Mouse (Mus musculus) limb, embryonic 11.5 days (tissue): ENCODE measurements around the gene Prpsap1. TPM values are rescaled to one million over a fixed set of nuclear protein-coding genes. Genes with fewer than 3 reads are reported as not detected.
A peak's percentile ranks its signal among the peaks of the same experiment; 100 is the strongest.

ENCODE experiments used
- ATAC-seq: fragments of 200-750 bp; cut with Nextera tagmentation; 2 replicates; pipeline ENCODE4 v1.8.0; 2017; ENCODE audit warnings: low read depth; ENCODE audit not compliant: insufficient number of reproducible peaks, low FRiP score, low TSS enrichment
- DNase-seq: peaks from one replicate; pipeline ENCODE4 v3.0.0-alpha.2; 2015; ENCODE audit warnings: low spot score
- H3K27ac ChIP-seq: fragments of 300-500 bp; sonication (generic); replicated peaks from 2 replicates; pipeline ENCODE4 v1.5.1; 2014; ENCODE audit warnings: low read depth, mild to moderate bottlenecking, low read length
- H3K27me3 ChIP-seq: fragments of 300-500 bp; sonication (generic); 2 replicates; pipeline ENCODE4 v1.6.1; 2014; ENCODE audit warnings: mild to moderate bottlenecking, low read length, mixed read lengths; ENCODE audit not compliant: control insufficient read depth, insufficient read depth
- H3K36me3 ChIP-seq: fragments of 300-500 bp; sonication (generic); 2 replicates; pipeline ENCODE4 v1.6.1; 2014; ENCODE audit warnings: mild to moderate bottlenecking, low read length, moderate library complexity, mixed read lengths; ENCODE audit not compliant: control insufficient read depth, insufficient read depth
- H3K4me1 ChIP-seq: fragments of 300-500 bp; sonication (generic); 2 replicates; pipeline ENCODE4 v1.6.1; 2014; ENCODE audit warnings: low read length, mixed read lengths; ENCODE audit not compliant: control insufficient read depth, insufficient read depth
- H3K4me2 ChIP-seq: fragments of 300-500 bp; sonication (generic); 2 replicates; pipeline ENCODE4 v1.6.1; 2014; ENCODE audit warnings: low read depth, mild to moderate bottlenecking, moderate library complexity; ENCODE audit not compliant: severe bottlenecking
- H3K4me3 ChIP-seq: fragments of 300-500 bp; sonication (generic); 2 replicates; pipeline ENCODE4 v1.5.1; 2014; ENCODE audit warnings: low read depth, low read length
- H3K9ac ChIP-seq: fragments of 300-500 bp; sonication (generic); 2 replicates; pipeline ENCODE4 v1.6.1; 2014; ENCODE audit warnings: mild to moderate bottlenecking, low read length
- H3K9me3 ChIP-seq: fragments of 300-500 bp; sonication (generic); 2 replicates; pipeline ENCODE4 v1.6.1; 2016; ENCODE audit warnings: low read length; ENCODE audit not compliant: control insufficient read depth
- WGBS: fragments of 180-500 bp; shearing (Covaris S2); extraction: QIAGEN DNeasy Blood & Tissue Kit; methylation state at CpG from one replicate; pipeline ENCODE4 v1.1.7; 2014; 5-methylcytosine and 5-hydroxymethylcytosine counted together
- polyA plus RNA-seq: library from polyadenylated mRNA; unstranded; fragments of >200 nt; fragmentation: Nextera tagmentation; extraction: Ambion mirVana; gene quantifications from 2 replicates; pipeline ENCODE4 v1.2.1, GENCODE M21; 2014

The Prpsap1 gene
- 183 and 193 TPM in 2 replicates for polyA plus RNA-seq

GRCm38 (mm10) chr11:116493795-116494252, at the start of gene Prpsap1:
TSS of gene Prpsap1 (minus strand) at chr11:116494202.
- H3K4me1 ChIP-seq = no peaks in the 10 kb centered on the region
- H3K4me3 ChIP-seq = no peak within 1 kb of the TSS
- peak; percentile 60 for DNase-seq
- H3K9ac ChIP-seq = no peak within 1 kb of the TSS
- H3K27me3 ChIP-seq = no peaks in the 10 kb centered on the region
- no peaks in the 10 kb centered on the region for H3K9me3 ChIP-seq
- ATAC-seq = no peak
- no peaks in the 10 kb centered on the region for H3K36me3 ChIP-seq
- H3K4me2 ChIP-seq = no peak within 1 kb of the TSS
- no peak within 1 kb of the TSS for H3K27ac ChIP-seq
- 25% methylated on average over 4 of the region's 4 CpGs for WGBS

- WGBS = 87% methylated on average over 4 of the region's 4 CpGs
- Histone ChIP-seq H3K4me3 (no peak overlapping the region), H3K36me3 (peaks cover 45% of the 10 kb centered on the region), H3K4me1 (no peaks in the 10 kb centered on the region), H3K9ac (no peak overlapping the region), H3K27me3 (no peaks in the 10 kb centered on the region), H3K9me3 (no peaks in the 10 kb centered on the region), H3K27ac (no peak overlapping the region), H3K4me2 (no peak overlapping the region)
- ATAC-seq (no peak), DNase-seq (peak; percentile 49)
Observed at GRCm38 (mm10) chr11:116543110-116543509, 49.1 kb upstream of the Prpsap1 start.

- Histone ChIP-seq H3K4me3 (no peak overlapping the region), H3K4me2 (no peak overlapping the region), H3K27ac (no peak overlapping the region), H3K36me3 (peaks cover 45% of the 10 kb centered on the region), H3K4me1 (no peaks in the 10 kb centered on the region), H3K27me3 (no peaks in the 10 kb centered on the region), H3K9me3 (no peaks in the 10 kb centered on the region), H3K9ac (no peak overlapping the region)
- DNase-seq (no peak), ATAC-seq (no peak)
- 95% methylated on average over 11 of the region's 11 CpGs for WGBS
Observed at GRCm38 (mm10) chr11:116541183-116541582, 47.2 kb upstream of the Prpsap1 start.

- no peak overlapping the region for H3K9ac ChIP-seq
- no peaks in the 10 kb centered on the region for H3K9me3 ChIP-seq
- ATAC-seq = no peak
- peaks cover 5% of the 10 kb centered on the region; the same call in 1 of the 2 replicates for H3K4me1 ChIP-seq
- no peak for DNase-seq
- peaks cover 30% of the 10 kb centered on the region for H3K36me3 ChIP-seq
- no peak overlapping the region for H3K4me3 ChIP-seq
- H3K27me3 ChIP-seq = peaks cover 17% of the 10 kb centered on the region
- WGBS = 86% methylated on average over 12 of the region's 12 CpGs
- no peak overlapping the region for H3K4me2 ChIP-seq
- H3K27ac ChIP-seq = no peak overlapping the region
Observed at GRCm38 (mm10) chr11:116538142-116538735, 44.2 kb upstream of the Prpsap1 start.

- Histone ChIP-seq H3K27ac (no peak overlapping the region), H3K4me3 (no peak overlapping the region), H3K36me3 (peaks cover 25% of the 10 kb centered on the region), H3K4me1 (peaks cover 8% of the 10 kb centered on the region), H3K4me2 (no peak overlapping the region), H3K27me3 (peaks cover 25% of the 10 kb centered on the region), H3K9me3 (no peaks in the 10 kb centered on the region), H3K9ac (no peak overlapping the region)
- 82% methylated on average over 5 of the region's 5 CpGs for WGBS
- ATAC-seq = no peak
- DNase-seq = no peak
Observed at GRCm38 (mm10) chr11:116537388-116537787, 43.4 kb upstream of the Prpsap1 start.

- Histone ChIP-seq H3K27ac (no peak overlapping the region), H3K36me3 (peaks cover 19% of the 10 kb centered on the region), H3K4me2 (no peak overlapping the region), H3K4me3 (no peak overlapping the region), H3K9me3 (no peaks in the 10 kb centered on the region), H3K9ac (no peak overlapping the region), H3K27me3 (peaks cover 31% of the 10 kb centered on the region), H3K4me1 (peaks cover 14% of the 10 kb centered on the region)
- WGBS = 92% methylated on average over 7 of the region's 7 CpGs
- ATAC-seq (no peak), DNase-seq (no peak)
Observed at GRCm38 (mm10) chr11:116536685-116537084, 42.7 kb upstream of the Prpsap1 start.

GRCm38 (mm10) chr11:116534154-116534865, 40.3 kb upstream of the Prpsap1 start:
- H3K4me1 ChIP-seq = peaks cover 28% of the 10 kb centered on the region
- H3K27ac ChIP-seq = no peak overlapping the region
- no peak for ATAC-seq

GRCm38 (mm10) chr11:116533341-116534153, 39.5 kb upstream of the Prpsap1 start:
- WGBS = under 1% methylated on average over 63 of the region's 63 CpGs
- Histone ChIP-seq H3K9ac (no peak overlapping the region), H3K27me3 (peaks cover 50% of the 10 kb centered on the region), H3K36me3 (no peaks in the 10 kb centered on the region), H3K4me2 (peak overlapping the region; percentile 75), H3K9me3 (no peaks in the 10 kb centered on the region), H3K27ac (no peak overlapping the region), H3K4me1 (peaks cover 28% of the 10 kb centered on the region), H3K4me3 (peak overlapping the region; percentile 41)
- ATAC-seq (peak; percentile 50), DNase-seq (peak; percentile 60)

More at GRCm38 (mm10) chr11:116534154-116534865, 40.3 kb upstream of the Prpsap1 start:
- Histone ChIP-seq H3K36me3 (0 out of 2 replicates have a peak, but pooled peaks cover 2% of the 10 kb centered on the region), H3K9me3 (no peaks in the 10 kb centered on the region), H3K4me3 (peak overlapping the region; percentile 41; the same call in 1 of the 2 replicates), H3K27me3 (peaks cover 50% of the 10 kb centered on the region), H3K9ac (no peak overlapping the region), H3K4me2 (peak overlapping the region; percentile 75)
- WGBS = 21% methylated on average over 20 of the region's 20 CpGs
- peak; percentile 88 for DNase-seq
